Mouse (Mus musculus) forebrain, embryonic 16.5 days (tissue): ENCODE data around the gene E330034G19Rik. TPM values are rescaled to one million over a fixed set of nuclear protein-coding genes. Genes with fewer than 3 reads are reported as not detected.
"Not testable (repeated sequence)": the region's sequence is repeated elsewhere in the genome, so short reads cannot be mapped to it uniquely, and the experiment has no call there.

ENCODE experiments used
- ATAC-seq: fragments of 200-750 bp; cut with Nextera tagmentation; 2 replicates; pipeline ENCODE4 v1.8.0; 2017; ENCODE audit warnings: mild to moderate bottlenecking, moderate library complexity
- H3K27ac ChIP-seq: fragments of 300-500 bp; sonication (generic); 2 replicates; pipeline ENCODE4 v1.5.1; 2014; ENCODE audit warnings: low read length, control low read depth
- H3K27me3 ChIP-seq: fragments of 300-500 bp; sonication (generic); replicated peaks from 2 replicates; pipeline ENCODE4 v1.6.1; 2014; ENCODE audit warnings: low read length; ENCODE audit not compliant: control insufficient read depth, insufficient read depth
- H3K36me3 ChIP-seq: fragments of 300-500 bp; sonication (generic); 2 replicates; pipeline ENCODE4 v1.6.1; 2014; ENCODE audit not compliant: control insufficient read depth, insufficient read depth
- H3K4me1 ChIP-seq: fragments of 300-500 bp; sonication (generic); replicated peaks from 2 replicates; pipeline ENCODE4 v1.6.1; 2014; ENCODE audit warnings: low read length; ENCODE audit not compliant: control insufficient read depth, insufficient read depth
- H3K4me2 ChIP-seq: fragments of 300-500 bp; sonication (generic); 2 replicates; pipeline ENCODE4 v1.6.1; 2014; ENCODE audit warnings: mild to moderate bottlenecking, low read length, control low read depth
- H3K4me3 ChIP-seq: fragments of 300-500 bp; sonication (generic); replicated peaks from 2 replicates; pipeline ENCODE4 v1.5.1; 2014; ENCODE audit warnings: mild to moderate bottlenecking, low read length, control low read depth
- H3K9ac ChIP-seq: fragments of 300-500 bp; sonication (generic); replicated peaks from 2 replicates; pipeline ENCODE4 v1.6.1; 2014; ENCODE audit warnings: low read depth, low read length, control low read depth
- H3K9me3 ChIP-seq: fragments of 300-500 bp; sonication (generic); 2 replicates; pipeline ENCODE4 v1.6.1; 2016; ENCODE audit warnings: low read length; ENCODE audit not compliant: control insufficient read depth
- WGBS: fragments of 180-500 bp; shearing (Covaris S2); extraction: QIAGEN DNeasy Blood & Tissue Kit; methylation state at CpG from one replicate; pipeline ENCODE4 v1.1.7; 2014; 5-methylcytosine and 5-hydroxymethylcytosine counted together
- polyA plus RNA-seq: library from polyadenylated mRNA; unstranded; fragments of >200 nt; fragmentation: Nextera tagmentation; extraction: Ambion mirVana; gene quantifications from 2 replicates; pipeline ENCODE4 v1.2.1, GENCODE M21; 2015

Gene E330034G19Rik
- polyA plus RNA-seq, 1 experiment from 2014 or later = not detected

DNA sequence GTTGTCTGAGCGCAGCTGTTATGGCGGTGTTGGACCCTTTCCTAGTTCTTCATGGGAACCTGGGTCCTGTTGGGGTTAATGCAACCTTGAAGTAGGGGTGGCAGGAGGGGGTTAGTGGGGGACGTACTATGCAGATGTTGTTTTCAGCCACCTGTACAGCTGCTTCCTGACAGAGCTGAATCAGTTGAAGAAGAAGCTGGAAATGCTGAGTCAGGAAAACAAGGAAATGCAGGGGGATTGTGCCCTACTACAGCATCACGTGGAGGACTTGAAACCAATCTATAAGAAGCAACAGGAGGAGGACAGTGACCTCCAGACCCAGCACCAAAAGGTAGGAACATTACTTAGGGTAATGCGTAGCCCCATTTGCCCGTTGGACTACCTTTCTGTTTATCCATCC, 13.7 kb downstream of the E330034G19Rik start:
- no peaks in the 10 kb centered on the region for H3K9me3 ChIP-seq
- no peak overlapping the region for H3K9ac ChIP-seq
- 78% methylated on average over 6 of the region's 6 CpGs for WGBS
- H3K27ac ChIP-seq = no peak overlapping the region
- H3K4me3 ChIP-seq = no peak overlapping the region
- no peaks in the 10 kb centered on the region for H3K36me3 ChIP-seq
- no peaks in the 10 kb centered on the region for H3K4me1 ChIP-seq
- no peak overlapping the region for H3K4me2 ChIP-seq
- ATAC-seq = no peak
- H3K27me3 ChIP-seq = no peaks in the 10 kb centered on the region

- H3K4me1 ChIP-seq = no peaks in the 10 kb centered on the region
- no peaks in the 10 kb centered on the region for H3K27me3 ChIP-seq
- H3K36me3 ChIP-seq = no peaks in the 10 kb centered on the region
- H3K4me3 ChIP-seq = no peak overlapping the region
- no peaks in the 10 kb centered on the region for H3K9me3 ChIP-seq
- WGBS = 86% methylated on average over 1 of the region's 1 CpGs
- no peak overlapping the region for H3K9ac ChIP-seq
- no peak for ATAC-seq
- H3K27ac ChIP-seq = no peak overlapping the region
- no peak overlapping the region for H3K4me2 ChIP-seq
These were observed 14.1 kb downstream of the E330034G19Rik start for GRCm38 (mm10) chr14:24307146-24307545.

- H3K9ac ChIP-seq = no peak overlapping the region
- H3K27ac ChIP-seq = no peak overlapping the region
- no peaks in the 10 kb centered on the region for H3K4me1 ChIP-seq
- H3K9me3 ChIP-seq = no peaks in the 10 kb centered on the region
- 38% methylated on average over 3 of the region's 3 CpGs for WGBS
- no peaks in the 10 kb centered on the region for H3K36me3 ChIP-seq
- no peak for ATAC-seq
- H3K27me3 ChIP-seq = no peaks in the 10 kb centered on the region
- H3K4me2 ChIP-seq = no peak overlapping the region
- no peak overlapping the region for H3K4me3 ChIP-seq
These were observed 18.1 kb downstream of the E330034G19Rik start for GRCm38 (mm10) chr14:24311110-24311509.

DNA sequence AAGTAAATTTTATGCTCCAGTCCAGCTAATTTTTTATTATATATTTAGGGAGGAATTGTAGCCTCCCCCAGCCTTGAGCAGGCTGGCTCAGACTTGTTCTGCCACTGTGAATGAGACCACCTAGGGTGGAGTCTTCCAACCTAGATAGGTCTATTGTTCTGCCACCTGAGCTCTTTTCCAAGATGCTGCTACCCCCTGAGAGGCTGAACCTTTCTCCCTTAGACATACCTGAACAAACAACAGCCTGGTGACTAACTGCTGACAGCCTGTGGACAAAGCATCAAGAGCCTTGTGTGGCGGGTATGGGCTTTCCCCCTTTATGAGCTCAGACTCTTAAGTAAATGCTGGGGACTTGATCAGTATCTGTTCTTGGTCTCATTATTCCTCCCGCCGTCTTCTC, 54.0 kb downstream of the E330034G19Rik start:
- 75% methylated on average over 3 of the region's 3 CpGs for WGBS
- not testable (repeated sequence) for H3K36me3 ChIP-seq, H3K4me1 ChIP-seq, H3K4me2 ChIP-seq, H3K27ac ChIP-seq, H3K4me3 ChIP-seq, H3K9me3 ChIP-seq, H3K27me3 ChIP-seq, ATAC-seq, H3K9ac ChIP-seq

GRCm38 (mm10) chr14:24358295-24358951, 65.4 kb downstream of the E330034G19Rik start:
- no peak overlapping the region for H3K4me3 ChIP-seq
- no peaks in the 10 kb centered on the region for H3K36me3 ChIP-seq
- no peak overlapping the region for H3K27ac ChIP-seq
- no peak for ATAC-seq
- WGBS = 56% methylated on average over 22 of the region's 22 CpGs
- H3K27me3 ChIP-seq = no peaks in the 10 kb centered on the region
- no peak overlapping the region for H3K9ac ChIP-seq
- H3K9me3 ChIP-seq = no peaks in the 10 kb centered on the region
- H3K4me1 ChIP-seq = no peaks in the 10 kb centered on the region
- no peak overlapping the region for H3K4me2 ChIP-seq

Other genes with a start within 250 kb of the E330034G19Rik start
- 17.1 and 21.2 TPM in 2 replicates for gene Dlg5, start 47.3 kb upstream of the E330034G19Rik start, polyA plus RNA-seq
- 20.8 and 23.8 TPM in 2 replicates for gene Polr3a, start 193.8 kb downstream of the E330034G19Rik start, polyA plus RNA-seq
- gene Rps24, start 193.9 kb downstream of the E330034G19Rik start, polyA plus RNA-seq = 482 and 530 TPM in 2 replicates